Mouse (Mus musculus) kidney, postnatal 25 days (tissue): Measurements from ENCODE around the gene Trmt2b.
"Not testable (repeated sequence)": the region's sequence is repeated elsewhere in the genome, so short reads cannot be mapped to it uniquely, and the experiment has no call there.

ENCODE experiments used
- DNase-seq, 2 experiments: peaks; one replicate each; pipeline ENCODE4 v3.0.0; 2021; ENCODE audit warnings: mixed read lengths in 2 of 2

Trmt2b gene

DNA sequence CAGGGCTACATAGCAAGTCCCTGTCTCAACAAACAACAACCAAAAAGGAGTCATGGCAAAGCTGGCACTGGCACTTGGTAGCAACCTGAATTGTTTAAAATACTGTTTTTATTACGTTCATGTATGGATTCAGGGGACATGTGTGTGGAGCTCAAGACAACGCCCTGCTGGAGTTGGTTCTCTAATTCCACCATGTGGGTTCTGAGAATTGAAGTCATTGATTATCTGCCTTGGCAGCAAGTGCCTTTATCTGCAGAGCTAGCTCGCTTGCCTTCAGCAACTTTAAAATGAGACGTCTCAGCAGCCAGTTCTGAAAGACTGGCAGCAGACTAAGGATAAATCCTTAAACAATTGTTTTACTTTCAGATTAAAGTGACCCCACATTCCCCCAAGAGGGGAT, 58.6 kb downstream of the Trmt2b start:
- no peak for DNase-seq

DNA sequence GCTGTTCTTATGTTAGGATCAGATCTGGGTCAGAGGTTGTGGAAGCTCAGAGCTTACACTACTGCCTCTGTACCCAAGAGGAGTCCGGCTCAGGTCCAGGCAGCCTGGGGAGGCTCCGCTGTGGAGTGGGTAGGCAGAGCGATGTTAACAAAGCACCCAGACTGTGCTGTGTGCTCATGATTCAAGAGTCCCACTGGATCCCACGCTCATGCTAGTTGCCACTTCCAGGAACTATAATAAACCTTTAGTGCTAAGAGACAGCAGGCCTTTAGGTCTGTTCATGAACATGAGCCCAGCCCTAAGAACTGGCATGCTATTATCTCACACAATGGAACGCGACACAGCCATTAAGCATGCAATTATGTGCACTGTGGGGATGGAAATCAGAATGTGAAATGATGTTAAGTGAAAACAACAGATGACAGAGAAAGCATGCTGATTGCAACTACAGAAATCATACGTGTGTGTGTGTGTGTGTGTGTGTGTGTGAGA, 65.6 kb downstream of the Trmt2b start:
- no peak for DNase-seq

DNA sequence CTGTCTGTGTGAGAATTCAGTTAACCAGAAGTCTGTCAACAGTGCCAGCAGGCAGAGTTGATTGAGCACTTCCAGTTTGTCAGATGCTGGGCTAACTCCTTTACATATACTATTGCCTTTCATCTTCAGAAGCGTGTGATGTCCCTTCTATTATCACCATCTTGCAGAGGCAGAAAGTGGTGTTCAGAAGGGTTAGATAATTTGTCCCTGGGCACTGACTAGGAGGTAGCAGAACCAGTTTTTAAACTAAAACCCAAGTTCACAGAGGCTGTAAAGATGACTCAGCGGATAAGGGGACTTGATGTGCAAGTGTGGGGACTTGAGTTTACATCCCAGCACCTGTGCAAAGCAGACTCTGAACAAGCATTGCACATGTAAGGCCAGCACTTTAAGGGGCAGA, 68.3 kb downstream of the Trmt2b start:
- DNase-seq, result no peak

DNA sequence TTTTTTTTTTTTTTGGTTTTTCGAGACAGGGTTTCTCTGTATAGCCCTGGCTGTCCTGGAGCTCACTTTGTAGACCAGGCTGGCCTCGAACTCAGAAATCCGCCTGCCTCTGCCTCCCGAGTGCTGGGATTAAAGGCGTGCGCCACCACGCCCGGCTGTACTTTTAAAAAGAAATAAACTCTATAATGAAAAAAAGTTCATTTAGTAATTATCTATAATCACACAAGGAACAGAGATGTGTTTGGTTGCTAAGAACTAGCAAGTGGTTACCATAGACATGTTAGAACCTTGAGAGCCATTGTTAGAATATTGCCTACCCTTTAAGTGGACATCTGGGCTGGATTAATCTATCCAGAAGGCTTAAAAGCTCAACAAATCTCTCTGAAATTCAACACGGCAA, 89.6 kb downstream of the Trmt2b start, which contains the start of gene Arl13a:
Arl13a (plus strand) TSS at position 301 of the 400 bp plus-strand sequence.
- not testable (repeated sequence) for DNase-seq

DNA sequence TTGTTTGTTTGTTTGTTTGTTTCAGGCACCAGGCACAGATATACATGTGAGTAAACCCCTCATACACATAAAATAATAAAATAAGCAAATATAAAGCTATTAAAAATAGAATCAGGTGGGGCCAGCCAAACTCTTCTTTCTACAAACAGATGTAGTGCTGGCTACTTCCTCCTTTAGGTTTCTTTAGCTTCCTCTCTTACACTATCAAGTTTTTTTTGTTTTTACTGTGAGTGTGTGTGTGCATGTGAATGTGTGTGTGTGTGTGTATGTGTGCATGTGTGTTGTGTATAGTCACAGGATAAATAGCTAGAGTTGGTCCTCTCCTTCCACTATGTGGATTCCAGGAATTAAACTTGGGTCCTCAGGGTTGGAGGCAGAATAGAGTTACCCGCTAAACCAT, 102.1 kb downstream of the Trmt2b start:
- no peak for DNase-seq
